Mouse (Mus musculus) E14TG2a.4 (cell line): ENCODE results near the gene Mthfd2.

Experiments used
- CTCF ChIP-seq: conservative IDR thresholded peaks from 2 replicates; pipeline ENCODE4 v1.5.1; 2014; ENCODE audit warnings: low read length
- NANOG ChIP-seq: IDR thresholded peaks from 2 replicates; pipeline ENCODE4 v1.6.1; 2014; ENCODE audit warnings: borderline replicate concordance, low read length, mixed read lengths

DNA sequence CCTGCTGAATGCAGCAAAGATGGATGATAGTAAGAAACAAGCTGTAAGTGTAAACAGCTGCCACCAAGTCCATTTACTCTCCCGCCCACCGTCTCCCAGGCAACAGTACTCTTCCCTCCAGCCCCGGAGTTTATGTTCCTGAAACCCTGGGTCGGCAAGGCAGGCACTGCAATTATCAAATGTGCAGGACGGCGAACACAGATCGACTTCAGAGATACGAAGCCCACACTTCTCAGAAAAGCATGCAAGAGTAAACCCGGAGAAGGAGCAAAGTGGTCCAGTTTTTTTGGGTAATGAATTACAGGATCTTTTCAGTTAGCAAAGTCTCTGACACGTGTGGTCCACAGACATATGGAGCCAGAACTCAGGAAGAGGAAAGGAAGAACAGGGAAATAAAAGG lies 9.7 kb downstream of the Mthfd2 start:
- TF ChIP-seq CTCF = no peak
- no peak for TF ChIP-seq NANOG
